Mouse (Mus musculus): ENCODE measurements around the gene Mxd3.

The Mxd3 gene

GRCm38 (mm10) chr13:55329683-55330566 is at the start of gene Mxd3:
TSS of gene Mxd3 (minus strand) at chr13:55329823.
- peak; percentile 73 to 74 for DNase-seq (ENCODE audit: low spot score in 2 of 2)

- no peak for DNase-seq (ENCODE audit: low spot score in 2 of 2)
Measured at GRCm38 (mm10) chr13:55378907-55379580, 49.4 kb upstream of the Mxd3 start.

GRCm38 (mm10) chr13:55375877-55376276 is 46.3 kb upstream of the Mxd3 start:
- DNase-seq (ENCODE audit: low spot score in 2 of 2): no peak

GRCm38 (mm10) chr13:55374206-55374924 is 44.7 kb upstream of the Mxd3 start:
- DNase-seq (ENCODE audit: low spot score in 2 of 2): no peak

- no peak for DNase-seq (ENCODE audit: low spot score in 2 of 2)
Measured at GRCm38 (mm10) chr13:55371740-55372139, 42.1 kb upstream of the Mxd3 start.

GRCm38 (mm10) chr13:55371007-55371681 is 41.5 kb upstream of the Mxd3 start:
- no peak for DNase-seq (ENCODE audit: low spot score in 2 of 2)

GRCm38 (mm10) chr13:55370234-55370633 is 40.6 kb upstream of the Mxd3 start:
- DNase-seq (ENCODE audit: low spot score in 2 of 2): no peak

GRCm38 (mm10) chr13:55369531-55370114 is 40.0 kb upstream of the Mxd3 start, which contains the start of gene Rgs14:
TSS of gene Rgs14 (plus strand) at chr13:55369732.
- no peak for DNase-seq (ENCODE audit: low spot score in 2 of 2)

- no peak for DNase-seq (ENCODE audit: low spot score in 2 of 2)
Measured at GRCm38 (mm10) chr13:55368401-55368800, 38.8 kb upstream of the Mxd3 start.

- peak; percentile 92 to 97 for DNase-seq (ENCODE audit: low spot score in 2 of 2)
Measured at GRCm38 (mm10) chr13:55362453-55363060, 32.9 kb upstream of the Mxd3 start, which contains the start of gene Lman2. TSS of gene Lman2 (minus strand) at chr13:55362783.

GRCm38 (mm10) chr13:55361974-55362452 is 32.4 kb upstream of the Mxd3 start:
- peak in 1 of 2 experiments; percentile 12 for DNase-seq (ENCODE audit: low spot score in 2 of 2)

GRCm38 (mm10) chr13:55361145-55361544 is 31.5 kb upstream of the Mxd3 start:
- no peak for DNase-seq (ENCODE audit: low spot score in 2 of 2)

GRCm38 (mm10) chr13:55346745-55347144 is 17.1 kb upstream of the Mxd3 start:
- DNase-seq (ENCODE audit: low spot score in 2 of 2): no peak

- DNase-seq (ENCODE audit: low spot score in 2 of 2): no peak
Measured at GRCm38 (mm10) chr13:55344286-55344685, 14.7 kb upstream of the Mxd3 start.

GRCm38 (mm10) chr13:55342469-55342868 is 12.8 kb upstream of the Mxd3 start:
- DNase-seq (ENCODE audit: low spot score in 2 of 2): no peak

GRCm38 (mm10) chr13:55339259-55339658 is 9.6 kb upstream of the Mxd3 start:
- no peak for DNase-seq (ENCODE audit: low spot score in 2 of 2)

- DNase-seq (ENCODE audit: low spot score in 2 of 2): no peak
Measured at GRCm38 (mm10) chr13:55338131-55339054, 8.8 kb upstream of the Mxd3 start.

- no peak for DNase-seq (ENCODE audit: low spot score in 2 of 2)
Measured at GRCm38 (mm10) chr13:55337341-55337975, 7.8 kb upstream of the Mxd3 start.

- DNase-seq (ENCODE audit: low spot score in 2 of 2): no peak
Measured at GRCm38 (mm10) chr13:55335701-55336100, 6.1 kb upstream of the Mxd3 start.

Data from urinary bladder, postnatal 36 days (tissue).